Mouse (Mus musculus) frontal cortex, adult (tissue): ENCODE measurements at regions not wholly inside any gene's neighbourhood (a gene's known extent, or its start where the extent isn't known, plus 50 kb on each side); places are given as distances from the start of the nearest gene placed in this dataset.

Experiments
- ATAC-seq: cut with Nextera tagmentation; 2 replicates; pipeline ENCODE4 v1.9.2; 2017; ENCODE audit warnings: mild to moderate bottlenecking, moderate library complexity, mixed read lengths; ENCODE audit not compliant: low TSS enrichment

DNA sequence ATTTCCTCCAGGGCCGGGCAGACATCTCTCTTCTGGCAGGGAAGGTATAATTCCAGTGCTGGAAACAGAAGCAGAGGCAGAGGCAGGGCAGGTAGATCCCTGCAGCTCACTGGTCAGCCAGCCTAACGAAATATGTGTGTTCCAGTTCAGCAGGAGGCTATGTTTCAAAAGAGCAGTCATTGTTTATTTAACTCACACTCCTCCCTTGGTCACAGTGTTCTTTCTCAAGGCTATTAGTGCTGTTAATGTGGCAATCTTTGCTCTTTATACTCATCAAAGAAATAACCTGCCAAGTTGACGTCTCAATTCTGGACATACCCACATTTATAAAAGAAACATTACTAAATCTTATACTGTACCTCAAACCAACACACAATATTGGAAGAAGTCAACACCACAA lies 253.3 kb upstream of the Adgrl3 start:
- no peak for ATAC-seq

DNA sequence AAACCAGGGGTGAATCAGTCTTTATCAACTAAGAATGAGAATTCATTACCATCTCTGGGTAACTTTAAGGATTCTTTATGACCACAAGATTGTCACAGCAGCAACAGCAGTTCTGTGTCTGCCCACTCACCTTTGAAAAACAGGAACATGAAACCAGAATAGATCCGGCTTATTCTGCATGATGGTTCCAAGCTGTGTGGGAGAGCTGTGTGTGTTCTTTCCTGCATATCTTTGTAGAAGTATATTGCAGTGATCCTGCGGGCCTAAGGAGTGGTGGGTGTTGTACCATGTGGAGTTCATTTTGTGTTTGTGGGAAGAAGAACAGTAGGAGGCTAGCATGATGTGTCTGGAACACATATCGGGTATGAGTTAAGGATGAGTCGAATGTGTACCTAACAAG lies 236.0 kb upstream of the Adgrl3 start:
- ATAC-seq: peak; percentile 99

DNA sequence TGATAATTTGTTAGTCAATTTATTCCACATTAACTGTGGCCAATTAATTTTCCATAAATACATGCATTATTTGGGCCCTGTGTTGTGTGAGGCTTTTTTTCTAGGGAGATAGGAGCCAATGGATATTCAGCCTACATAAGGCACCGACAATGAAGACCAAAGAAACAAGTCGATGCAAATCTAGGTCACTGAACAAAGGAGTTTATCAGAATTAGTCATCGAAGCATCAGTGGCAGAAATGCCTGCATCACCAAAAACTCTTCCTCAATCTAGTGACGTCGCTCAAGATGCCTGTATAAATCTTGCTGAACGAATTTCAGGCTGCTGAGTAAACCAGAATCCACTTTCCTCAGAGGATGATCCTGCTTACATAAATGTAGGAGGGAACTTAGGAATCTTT lies 235.2 kb upstream of the Adgrl3 start:
- peak; percentile 15; the same call in 1 of the 2 replicates for ATAC-seq

DNA sequence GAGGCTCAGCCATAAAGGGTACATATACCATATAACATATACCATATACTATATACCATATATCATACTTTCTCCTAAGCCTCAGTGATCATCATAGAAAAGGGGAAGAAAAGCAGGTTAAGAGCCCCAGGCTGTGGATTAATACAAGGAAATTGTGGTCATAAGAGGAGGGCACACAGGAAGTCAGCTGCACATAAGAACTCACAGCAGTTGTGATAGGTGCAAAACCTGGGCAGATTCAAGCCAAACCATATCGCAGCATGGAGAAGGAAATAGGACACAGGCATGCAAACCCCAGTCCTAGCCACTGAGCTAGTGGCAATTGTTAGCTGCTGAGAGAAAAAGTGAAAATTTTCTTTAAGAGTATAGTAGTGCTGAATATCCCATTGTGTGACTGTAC lies 228.3 kb upstream of the Adgrl3 start:
- ATAC-seq: no peak

DNA sequence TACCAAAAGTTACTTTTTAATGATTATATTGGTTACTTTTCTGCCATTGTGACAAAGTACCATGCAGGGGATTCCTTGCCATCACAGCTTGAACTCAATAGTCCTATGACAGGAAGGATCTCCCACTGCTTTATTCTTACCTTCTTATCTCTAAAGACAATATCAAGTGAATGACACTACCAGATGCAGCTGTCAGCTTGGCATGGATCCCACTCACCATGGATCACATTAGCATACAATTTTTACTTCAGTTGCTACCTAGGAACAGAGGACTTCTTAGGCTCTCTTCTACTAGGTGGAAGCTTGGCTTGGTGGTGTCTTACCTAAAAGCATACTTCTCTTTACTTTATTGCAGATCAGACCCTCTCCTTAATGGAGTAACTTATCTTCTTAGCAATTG lies 220.2 kb upstream of the Adgrl3 start:
- ATAC-seq: no peak

DNA sequence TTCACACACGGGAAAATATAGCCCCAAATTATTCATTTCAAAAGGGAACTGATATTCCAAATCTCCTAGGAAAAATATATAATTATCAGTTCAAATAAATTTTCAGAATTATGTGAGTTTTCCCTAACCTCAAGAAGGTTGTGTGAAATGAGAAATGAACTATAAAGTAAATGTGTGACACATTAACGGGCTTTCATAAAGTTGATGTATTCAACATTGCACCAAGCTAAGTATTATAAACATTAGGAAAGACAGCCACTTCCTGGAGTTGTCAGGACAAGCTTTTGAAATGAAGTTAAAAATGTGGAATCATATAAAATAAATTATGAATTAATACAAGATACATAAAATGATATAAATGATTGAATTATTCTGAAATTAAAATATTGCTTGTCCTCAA lies 207.0 kb upstream of the Adgrl3 start:
- ATAC-seq: no peak

DNA sequence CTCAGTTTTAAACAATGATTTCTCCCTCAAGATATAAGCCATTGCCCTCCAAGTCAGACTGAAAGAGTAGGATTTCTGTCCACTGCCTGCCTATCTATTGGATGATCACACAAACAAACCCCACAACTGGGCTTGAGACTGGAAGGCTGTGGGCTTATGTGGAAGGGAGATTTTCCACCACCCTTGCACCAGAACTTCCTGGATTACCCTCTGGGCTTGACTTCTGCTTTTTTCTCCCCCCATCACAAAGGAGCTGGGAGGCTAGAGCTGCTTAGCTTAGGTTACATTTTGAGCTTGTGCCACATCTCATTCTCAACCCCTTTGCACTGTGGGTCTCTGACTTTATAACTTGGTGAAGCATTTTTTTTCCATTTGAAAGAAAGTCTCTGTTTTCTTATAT lies 200.7 kb upstream of the Adgrl3 start:
- no peak for ATAC-seq

DNA sequence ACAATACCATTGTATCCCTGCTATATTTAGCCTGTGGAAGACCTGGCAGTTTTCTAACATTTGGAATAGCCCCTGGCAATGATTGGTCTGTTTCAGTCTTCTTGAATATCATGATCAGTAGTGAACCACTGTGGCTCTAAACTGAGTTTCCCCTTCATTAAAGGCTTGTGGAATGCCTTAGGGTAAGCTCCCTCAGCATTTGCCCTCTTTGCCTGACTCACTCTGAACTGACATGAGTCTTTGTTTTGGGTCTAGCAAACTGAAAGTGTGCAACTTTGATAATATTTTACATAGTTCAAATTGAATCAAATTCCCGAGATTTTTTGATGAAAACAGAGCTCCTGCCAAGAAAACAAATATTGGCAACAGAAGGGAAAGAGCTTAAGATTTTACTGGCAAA lies 177.4 kb upstream of the Adgrl3 start:
- no peak for ATAC-seq

DNA sequence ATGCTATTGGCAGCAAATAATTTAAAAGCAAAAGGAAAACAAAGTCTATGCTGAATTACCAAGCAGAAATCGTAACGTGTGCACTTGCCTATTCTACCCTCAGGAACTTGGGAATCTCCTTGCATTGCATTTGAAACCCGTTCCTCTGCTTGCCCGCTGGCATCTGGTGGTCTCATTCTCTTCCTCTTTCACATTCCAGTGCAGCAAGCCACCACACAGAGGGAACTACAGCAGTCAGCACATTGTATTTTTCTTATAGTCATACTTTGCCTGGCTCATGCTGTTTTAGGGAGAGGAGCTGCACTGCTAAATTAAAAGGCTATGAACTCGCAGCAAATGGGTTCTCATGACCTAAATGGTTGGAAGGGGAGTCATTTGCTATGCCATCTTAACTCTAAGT lies 164.9 kb upstream of the Adgrl3 start:
- no peak for ATAC-seq

DNA sequence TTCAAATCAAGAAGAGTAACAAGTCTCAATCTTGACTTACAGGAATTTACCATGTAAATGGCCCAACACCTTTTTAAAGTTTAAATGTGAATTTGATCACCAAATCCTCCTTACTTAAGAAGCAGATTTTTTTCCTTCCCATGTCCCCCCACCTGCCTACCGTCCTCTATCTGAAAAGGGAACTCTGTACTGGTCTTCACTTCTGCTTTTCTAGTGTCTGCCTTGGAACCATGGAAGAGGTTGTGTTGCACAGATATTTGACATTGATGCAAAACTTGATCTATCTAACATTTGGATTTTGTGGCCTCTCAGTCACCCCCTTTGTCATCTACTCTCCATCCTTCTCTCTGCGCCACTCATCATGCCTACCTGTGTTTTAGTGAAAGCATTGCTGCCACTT lies 143.3 kb upstream of the Adgrl3 start:
- ATAC-seq: no peak

DNA sequence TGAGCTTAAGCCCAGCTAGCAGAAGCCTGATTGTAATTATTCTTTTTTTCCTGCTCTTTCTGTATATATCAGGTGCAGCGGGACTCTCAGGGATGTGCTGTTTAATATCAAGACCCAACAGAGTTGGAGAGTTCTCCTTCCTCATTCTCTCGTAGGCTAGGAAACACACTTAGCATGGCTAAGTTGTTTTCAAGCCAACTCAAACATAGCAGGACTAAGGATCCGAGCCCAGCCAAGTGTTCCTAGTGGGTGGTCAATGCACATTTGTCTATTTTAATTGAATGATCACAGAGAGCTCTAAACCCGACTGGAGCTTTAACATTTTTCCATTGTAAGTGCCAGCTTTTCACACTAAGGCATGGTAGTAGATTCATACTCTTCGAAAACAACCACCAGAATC lies 121.7 kb upstream of the Adgrl3 start:
- ATAC-seq: no peak

DNA sequence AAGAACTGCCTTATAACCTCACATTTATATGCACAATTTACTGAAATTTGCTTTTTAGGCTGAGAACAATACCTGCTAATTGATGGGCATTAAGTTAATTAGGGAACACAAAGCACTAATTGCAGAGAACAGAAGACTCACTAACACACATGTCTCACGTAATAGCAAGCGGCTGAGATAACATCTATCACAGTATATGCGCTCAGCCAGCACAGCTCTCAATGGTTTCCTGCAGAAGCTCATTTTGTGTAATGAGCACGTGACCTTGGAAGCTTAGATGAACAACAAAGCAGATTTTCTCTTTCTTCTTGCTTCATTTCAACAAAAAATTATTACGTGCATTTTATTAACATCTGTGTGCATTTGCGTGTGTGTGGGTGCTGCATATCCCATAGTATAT lies 111.2 kb upstream of the Adgrl3 start:
- no peak for ATAC-seq

DNA sequence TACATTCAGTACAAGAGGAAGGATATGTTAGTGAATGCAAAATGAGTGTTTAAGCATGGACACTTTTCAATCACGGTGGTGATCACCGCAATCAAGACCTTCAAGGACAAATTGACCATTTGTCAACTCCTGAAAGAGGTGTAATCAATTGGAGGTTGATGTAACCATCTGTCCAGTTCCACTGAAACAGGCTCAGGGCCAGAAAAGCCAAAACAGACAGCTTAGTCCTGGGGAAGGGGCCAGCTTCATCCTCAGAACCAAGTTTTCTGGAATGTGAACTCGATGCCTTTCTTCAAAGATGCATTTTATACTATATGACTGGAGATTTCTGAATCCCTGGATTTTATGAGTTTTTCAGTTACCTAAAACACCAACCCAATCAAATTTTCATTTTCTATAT lies 81.1 kb upstream of the Adgrl3 start:
- no peak for ATAC-seq

DNA sequence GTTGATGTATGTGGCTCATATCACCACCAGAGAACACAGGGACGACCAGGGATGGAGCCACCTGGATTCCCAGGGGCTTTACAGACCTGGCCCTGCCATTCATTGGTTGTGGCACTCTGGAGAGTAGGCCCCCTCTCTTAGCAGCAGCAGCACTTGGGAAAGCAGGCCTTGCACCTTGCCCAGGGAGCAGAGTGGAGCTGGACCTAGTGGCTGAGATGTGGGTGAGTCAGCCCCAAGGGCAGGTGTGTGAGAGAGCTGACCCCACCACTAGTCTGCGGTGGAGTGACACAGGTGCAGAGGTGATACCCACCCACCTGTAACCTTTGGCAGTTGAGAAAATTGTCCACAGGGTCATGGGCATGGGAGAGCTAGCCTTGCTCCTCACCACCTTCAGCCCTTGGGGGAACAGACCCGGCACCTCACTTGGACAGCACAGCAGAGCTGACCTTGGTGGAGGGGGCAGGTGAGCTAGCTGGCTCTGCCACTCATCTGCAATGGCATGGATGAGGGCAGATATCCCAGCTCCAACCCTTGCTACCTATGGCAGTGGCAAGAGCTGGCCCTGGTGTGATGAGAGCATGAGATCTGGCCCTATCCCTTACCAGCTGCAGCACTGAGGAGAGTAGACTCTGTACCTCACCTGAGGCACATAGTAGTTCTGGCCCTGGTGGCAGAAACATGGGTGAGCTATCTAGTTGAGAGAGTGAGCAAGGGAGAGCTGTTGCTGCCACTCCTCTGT lies 67.9 kb upstream of the Adgrl3 start:
- no peak for ATAC-seq

DNA sequence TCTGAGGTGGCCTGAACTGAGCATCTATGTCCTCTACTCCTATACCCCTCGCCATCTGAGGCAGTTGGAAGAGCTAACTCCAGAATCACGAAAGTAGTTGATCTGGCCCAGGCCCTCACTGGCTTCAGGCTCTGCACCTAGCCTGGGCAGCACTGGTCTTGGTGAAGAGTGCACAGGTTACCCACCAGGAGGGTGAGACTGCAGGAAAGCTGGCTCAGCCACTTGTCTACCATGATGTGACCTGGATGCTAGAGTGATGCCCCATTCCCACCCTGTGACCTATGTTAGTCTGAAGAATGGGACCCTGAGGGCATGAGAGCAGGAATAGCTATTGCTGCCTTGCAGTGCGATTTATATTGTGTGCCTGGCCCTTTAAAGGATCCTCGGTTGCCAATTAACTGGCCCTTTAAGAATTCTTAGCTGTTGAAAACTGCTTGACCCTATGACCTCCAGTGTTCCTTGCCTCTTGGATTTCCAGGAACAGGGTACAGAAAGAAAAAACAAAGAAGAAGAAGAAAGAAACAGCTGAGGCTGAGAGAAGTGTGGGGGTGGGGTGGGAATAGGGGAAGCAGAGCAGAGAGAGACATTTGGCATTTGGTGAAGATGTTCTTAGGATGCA lies 67.2 kb upstream of the Adgrl3 start:
- 0 out of 2 replicates have a peak, but pooled peaks have one; percentile 41 for ATAC-seq
